Mouse (Mus musculus) bone marrow, adult 2 months (tissue): ENCODE measurements at regions not wholly inside any gene's neighbourhood (a gene's known extent, or its start where the extent isn't known, plus 50 kb on each side); places are given as distances from the start of the nearest gene placed in this dataset.

ENCODE experiments used
- H3K27ac ChIP-seq: fragments of 200-500 bp; 2 replicates; pipeline ENCODE4 v1.5.1; 2012; ENCODE audit warnings: low read depth, mild to moderate bottlenecking, control low read depth, inconsistent platforms, low read length; ENCODE audit not compliant: control insufficient read depth, poor library complexity, insufficient read depth
- H3K4me1 ChIP-seq: fragments of 200-500 bp; 2 replicates; pipeline ENCODE4 v1.6.1; 2011; ENCODE audit warnings: low read length; ENCODE audit not compliant: control insufficient read depth, insufficient read depth
- H3K4me3 ChIP-seq: fragments of 200-500 bp; replicated peaks from 2 replicates; pipeline ENCODE3; 2011; ENCODE audit warnings: mild to moderate bottlenecking, low read depth, low read length, control low read depth; ENCODE audit not compliant: control insufficient read depth
- CTCF ChIP-seq: fragments of 200-500 bp; IDR thresholded peaks from 2 replicates; pipeline ENCODE4 v1.5.1; 2011; ENCODE audit warnings: low read length, control low read depth; ENCODE audit not compliant: control insufficient read depth, insufficient read depth
- POLR2A ChIP-seq: fragments of 200-500 bp; IDR thresholded peaks from 2 replicates; pipeline ENCODE4 v1.6.1; 2011; ENCODE audit warnings: low read depth, mild to moderate bottlenecking, control low read depth, low read length, borderline replicate concordance; ENCODE audit not compliant: control insufficient read depth
- whole genome bisulfite sequencing: fragments of 180-500 bp; shearing (Covaris S2); methylation state at CpG from one replicate; pipeline ENCODE4 v1.1.7; 2018; 5-methylcytosine and 5-hydroxymethylcytosine counted together

DNA sequence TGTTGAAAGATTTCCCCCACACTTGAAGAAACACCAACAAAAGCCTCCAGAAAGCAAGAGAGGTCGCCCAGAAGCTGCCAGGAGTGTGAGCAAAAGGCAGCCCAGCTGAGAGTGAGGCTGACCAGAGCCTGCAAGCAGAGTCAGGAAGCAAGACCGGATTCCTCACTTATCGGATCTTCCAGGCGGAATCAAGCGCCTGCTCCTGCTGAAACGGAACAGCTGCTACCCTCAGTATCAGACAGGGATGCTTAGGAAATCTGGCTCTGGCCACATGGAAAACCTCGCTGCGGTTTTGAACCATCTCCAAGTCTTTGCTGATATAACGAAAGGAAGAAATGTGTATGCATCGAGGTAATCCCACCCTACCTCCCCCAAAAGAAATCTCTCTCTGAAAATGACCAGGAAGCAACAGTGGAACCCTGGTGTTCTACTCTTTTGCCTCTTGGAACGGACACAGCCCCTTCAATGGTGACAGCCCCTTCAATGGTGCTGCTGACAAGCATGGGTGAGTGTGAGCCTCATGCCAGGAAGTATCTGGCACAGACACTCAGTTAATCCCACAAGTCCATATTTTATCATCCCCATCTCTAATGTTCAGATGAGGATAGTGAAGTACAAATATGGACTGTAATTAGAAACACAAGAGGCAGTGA is 83.3 kb upstream of the Spdye4c start:
- WGBS = 31% methylated on average over 11 of the region's 11 CpGs
- Histone ChIP-seq H3K4me3 (no peak overlapping the region), H3K27ac (no peak overlapping the region), H3K4me1 (no peaks in the 10 kb centered on the region)
- TF ChIP-seq POLR2A (no peak), CTCF (no peak)

DNA sequence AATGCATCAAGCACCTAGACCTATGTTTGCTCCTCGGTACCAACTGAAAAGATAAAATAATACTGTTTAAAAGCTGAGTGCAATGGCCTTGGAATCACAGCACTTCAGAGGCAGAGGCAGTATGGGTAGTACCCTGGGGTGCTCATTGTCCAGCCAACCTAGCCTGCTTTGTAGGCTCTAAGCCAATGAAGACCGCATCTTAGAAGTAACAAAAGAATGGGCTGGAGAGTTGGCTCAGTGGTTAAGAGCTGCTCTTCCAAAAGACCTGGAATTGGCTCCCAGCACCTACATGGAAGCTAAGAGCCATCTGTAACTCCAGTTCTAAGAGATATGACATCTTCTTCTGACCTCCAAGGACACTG is 82.8 kb upstream of the Spdye4c start:
- 86% methylated on average over 2 of the region's 2 CpGs for WGBS

DNA sequence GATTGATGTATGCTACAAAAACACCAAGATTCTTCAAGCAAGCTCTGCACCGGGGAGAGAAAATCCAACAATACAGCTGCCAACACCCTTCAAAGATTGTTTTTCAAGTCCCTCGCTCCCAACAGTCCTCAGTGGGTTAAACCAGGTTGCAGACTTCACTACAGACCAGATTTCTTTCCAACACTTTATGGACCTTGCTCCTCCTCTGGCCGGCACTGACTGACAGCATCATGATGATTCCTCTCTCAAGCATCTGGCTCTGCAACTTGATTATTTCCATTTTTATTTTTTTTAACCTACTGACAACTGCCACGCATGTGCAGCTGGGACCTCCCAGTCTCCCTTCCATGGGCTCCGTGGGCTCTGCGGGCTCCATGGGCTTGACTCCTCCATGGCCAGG is 79.7 kb upstream of the Spdye4c start:
- Histone ChIP-seq H3K4me1 (no peaks in the 10 kb centered on the region), H3K4me3 (no peak overlapping the region), H3K27ac (no peak overlapping the region)
- TF ChIP-seq CTCF (no peak), POLR2A (no peak)
- 86% methylated on average over 6 of the region's 6 CpGs for WGBS

More for the DNA sequence above, 82.8 kb upstream of the Spdye4c start:
- no peaks in the 10 kb centered on the region for H3K4me1 ChIP-seq
- H3K4me3 ChIP-seq = no peak overlapping the region
- TF ChIP-seq POLR2A (no peak), CTCF (no peak)
- H3K27ac ChIP-seq = no peak overlapping the region

DNA sequence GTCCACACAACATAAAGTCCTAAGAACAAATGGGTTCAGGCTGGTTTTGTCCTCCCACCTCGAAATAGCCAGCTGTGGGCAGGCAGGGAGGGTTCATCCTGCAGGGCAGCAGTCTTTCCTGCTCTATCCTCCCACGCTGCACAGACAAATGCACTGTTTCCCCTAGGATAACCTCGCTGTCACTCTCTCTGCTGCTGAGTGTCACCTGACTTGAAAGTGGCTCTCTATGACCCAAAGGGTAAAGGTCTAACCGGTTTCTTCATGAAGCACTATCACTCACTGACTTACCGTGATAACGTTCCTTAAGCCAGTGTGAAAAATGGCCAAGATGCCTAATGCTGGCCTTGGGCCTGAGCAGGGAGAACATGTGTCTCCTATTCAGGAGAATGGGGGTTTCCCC is 78.2 kb upstream of the Spdye4c start:
- WGBS = 67% methylated on average over 6 of the region's 6 CpGs
- H3K27ac ChIP-seq = no peak overlapping the region
- TF ChIP-seq CTCF (no peak), POLR2A (no peak)
- no peaks in the 10 kb centered on the region for H3K4me1 ChIP-seq
- no peak overlapping the region for H3K4me3 ChIP-seq

DNA sequence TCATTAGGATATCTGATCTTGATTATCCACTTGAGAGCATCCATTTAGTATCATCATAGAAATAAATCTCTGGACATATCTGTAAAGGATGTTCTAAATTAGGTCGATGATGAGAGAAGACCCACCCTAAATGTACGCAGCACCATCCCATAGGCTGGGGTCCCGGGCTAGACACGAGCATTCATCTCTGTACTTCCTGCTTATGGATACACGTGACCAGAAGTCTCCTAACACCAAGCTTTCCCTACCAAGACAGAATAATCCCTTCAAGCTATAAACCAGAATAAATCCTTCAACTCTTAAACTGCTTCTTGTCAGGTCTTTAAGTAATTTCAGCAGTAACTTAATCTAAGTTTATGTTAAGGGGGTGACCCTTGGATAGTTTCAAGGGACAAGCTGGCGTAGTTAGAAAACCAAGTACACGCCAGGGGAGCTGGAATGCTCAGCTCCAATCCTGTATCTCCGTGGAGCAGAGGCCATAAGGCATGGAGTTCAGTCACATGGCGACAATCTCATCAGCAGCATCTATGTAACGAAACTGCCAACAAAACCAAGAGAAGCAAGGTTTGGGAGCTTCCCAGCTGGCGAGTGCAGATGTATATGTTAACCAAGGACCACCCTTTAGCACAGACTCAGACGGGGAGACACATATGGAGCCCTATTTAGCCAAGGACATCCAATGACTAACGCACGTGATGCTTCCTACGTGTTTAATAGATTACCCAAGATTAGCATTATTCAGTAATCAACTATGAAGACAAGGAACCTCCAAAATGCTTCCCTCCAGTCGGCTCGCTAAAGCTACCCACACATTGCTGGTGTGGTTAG is 76.3 kb upstream of the Spdye4c start:
- WGBS = 76% methylated on average over 17 of the region's 17 CpGs

DNA sequence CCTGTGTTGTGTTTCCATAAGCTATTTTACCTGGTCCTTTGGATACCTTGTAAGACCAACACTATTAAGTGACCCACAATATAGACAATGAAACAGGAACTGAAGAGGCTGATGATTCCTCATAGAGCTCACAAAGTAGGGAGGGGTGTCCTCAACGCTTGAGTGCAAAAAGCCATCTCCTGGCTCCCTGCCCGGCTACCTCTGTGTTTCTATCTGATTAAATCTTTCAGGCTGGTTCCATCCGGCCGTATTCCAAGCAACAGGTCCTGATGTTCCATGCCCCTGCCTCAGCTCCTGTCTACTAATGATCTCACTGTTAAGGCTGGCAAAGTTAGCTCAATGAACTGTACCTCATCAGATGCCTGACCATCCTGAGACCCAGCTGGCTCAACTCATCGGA is 75.3 kb upstream of the Spdye4c start:
- TF ChIP-seq POLR2A (no peak), CTCF (no peak)
- 71% methylated on average over 5 of the region's 5 CpGs for WGBS

More for the DNA sequence above, 76.3 kb upstream of the Spdye4c start:
- no peak overlapping the region for H3K4me3 ChIP-seq
- H3K27ac ChIP-seq = no peak overlapping the region
- TF ChIP-seq CTCF (no peak), POLR2A (no peak)
- H3K4me1 ChIP-seq = no peaks in the 10 kb centered on the region

DNA sequence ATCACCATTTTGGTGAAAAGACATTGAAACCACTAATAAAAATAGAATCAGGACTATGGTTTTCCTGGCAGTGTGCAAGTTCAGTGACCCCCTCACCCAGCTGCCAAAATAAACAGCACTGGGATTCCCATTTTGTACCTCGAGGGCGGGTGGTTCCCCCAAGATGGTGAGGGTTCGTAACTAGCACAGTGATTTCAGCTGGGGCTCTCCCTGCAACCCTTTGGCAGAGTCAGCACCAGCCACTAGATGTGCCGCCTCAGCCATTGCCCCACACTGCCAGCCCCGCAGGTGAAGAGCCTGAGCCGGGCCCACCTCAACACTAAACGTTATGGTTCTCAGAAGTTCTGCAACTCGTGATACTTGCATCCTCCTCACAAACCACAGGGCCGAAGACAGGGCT is 74.3 kb upstream of the Spdye4c start:
- no peak overlapping the region for H3K4me3 ChIP-seq
- 65% methylated on average over 9 of the region's 9 CpGs for WGBS
- no peak overlapping the region for H3K27ac ChIP-seq
- no peaks in the 10 kb centered on the region for H3K4me1 ChIP-seq
- TF ChIP-seq CTCF = no peak
- TF ChIP-seq POLR2A = no peak

More for the DNA sequence above, 75.3 kb upstream of the Spdye4c start:
- Histone ChIP-seq H3K4me1 (no peaks in the 10 kb centered on the region), H3K27ac (no peak overlapping the region), H3K4me3 (no peak overlapping the region)

DNA sequence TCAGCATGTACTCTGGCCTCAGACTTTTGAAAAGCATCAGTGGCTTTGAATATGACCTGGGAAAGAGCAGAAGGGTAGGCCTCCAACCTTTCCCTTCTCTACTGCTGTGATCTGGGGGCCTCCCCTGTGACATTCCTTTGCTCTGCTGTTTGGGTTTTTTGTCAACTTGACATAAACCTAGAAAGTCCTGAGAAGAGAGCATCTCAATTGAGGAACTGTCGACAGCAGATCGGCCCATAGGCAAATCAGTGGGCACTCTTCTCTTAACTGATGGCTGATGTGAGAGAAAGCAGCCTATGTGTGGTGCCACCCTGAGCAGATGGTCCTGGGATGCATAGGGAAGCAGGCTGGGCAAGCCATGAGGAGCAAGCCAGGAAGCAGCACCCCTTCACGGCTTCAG is 72.9 kb upstream of the Spdye4c start:
- H3K27ac ChIP-seq = no peak overlapping the region
- 90% methylated on average over 3 of the region's 3 CpGs for WGBS
- H3K4me3 ChIP-seq = no peak overlapping the region
- no peaks in the 10 kb centered on the region; the same call in 1 of the 2 replicates for H3K4me1 ChIP-seq
- TF ChIP-seq CTCF (no peak), POLR2A (no peak)
